Mouse (Mus musculus) thymus, postnatal 25 days (tissue): Measurements from ENCODE around the gene Esrrg.

Experiments
- DNase-seq: peaks from one replicate; pipeline ENCODE4 v3.0.0; 2022

Esrrg gene

DNA sequence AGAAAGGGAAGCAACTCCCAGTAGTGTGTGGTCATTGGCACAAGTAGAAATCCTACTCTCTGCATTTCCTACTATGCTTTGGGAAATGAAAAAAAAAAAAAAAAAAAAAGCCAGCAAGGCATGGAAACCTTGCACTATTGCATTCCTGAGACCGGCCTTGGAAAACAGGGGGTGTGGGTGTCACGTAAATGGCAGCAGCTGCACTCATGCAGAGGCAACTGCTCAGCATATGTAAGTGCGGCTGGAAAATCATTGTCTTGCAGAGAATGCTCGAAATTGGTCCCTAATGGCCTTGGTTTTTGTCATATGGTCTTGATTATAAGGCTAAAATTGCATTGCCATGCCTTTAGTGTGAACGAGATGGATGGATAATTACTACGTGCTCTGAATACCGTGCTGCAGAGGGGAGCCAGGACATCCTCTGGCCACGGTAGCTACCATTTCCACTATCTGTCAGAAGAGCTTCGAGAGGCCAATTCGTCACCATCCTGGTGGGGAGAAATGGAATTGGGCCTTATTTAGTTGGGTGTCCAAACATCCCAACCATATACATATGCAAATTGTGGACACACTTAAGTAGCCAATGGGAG lies 171.1 kb downstream of the Esrrg start:
- DNase-seq = no peak

GRCm38 (mm10) chr1:187785226-187785625 lies 176.6 kb downstream of the Esrrg start:
- no peak for DNase-seq

- no peak for DNase-seq
Observed at GRCm38 (mm10) chr1:187787055-187788016, 178.7 kb downstream of the Esrrg start.

DNA sequence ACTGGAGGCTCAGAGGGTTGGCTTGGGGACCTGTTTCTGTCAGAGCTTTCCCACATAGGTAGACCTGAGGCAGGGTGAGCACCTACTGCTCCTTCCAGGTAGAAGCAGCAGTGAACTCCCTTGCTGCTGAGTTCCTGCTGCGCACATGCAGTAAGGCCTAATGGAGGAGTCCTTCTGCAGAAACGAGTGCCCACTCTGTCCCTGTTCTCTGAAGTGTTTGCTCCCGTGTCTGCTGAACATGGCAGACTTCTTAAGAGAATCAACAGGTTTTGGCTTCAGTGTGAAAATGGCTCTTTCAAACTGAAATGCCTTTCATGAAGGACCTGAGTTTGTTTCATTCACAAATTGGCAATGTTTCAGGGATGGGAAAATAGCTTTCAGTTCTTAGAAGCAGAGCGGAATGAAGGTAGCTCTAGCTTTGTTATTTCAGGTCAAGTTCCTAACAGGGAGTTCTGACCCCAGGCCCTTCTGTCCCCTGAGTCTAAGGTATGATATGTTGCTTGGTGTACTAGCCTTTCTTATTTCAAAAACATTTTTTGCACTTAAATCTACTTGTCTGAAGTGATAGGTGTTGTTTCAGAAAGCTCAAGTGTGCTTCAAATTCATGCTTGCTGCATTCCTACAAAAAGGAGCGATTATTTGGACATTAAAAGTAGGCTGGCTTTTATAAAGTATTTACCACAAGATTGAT lies 185.8 kb downstream of the Esrrg start:
- no peak for DNase-seq

- no peak for DNase-seq
Observed at GRCm38 (mm10) chr1:187795551-187795950, 187.0 kb downstream of the Esrrg start.

- DNase-seq = no peak
Observed at GRCm38 (mm10) chr1:187799300-187799699, 190.7 kb downstream of the Esrrg start.

DNA sequence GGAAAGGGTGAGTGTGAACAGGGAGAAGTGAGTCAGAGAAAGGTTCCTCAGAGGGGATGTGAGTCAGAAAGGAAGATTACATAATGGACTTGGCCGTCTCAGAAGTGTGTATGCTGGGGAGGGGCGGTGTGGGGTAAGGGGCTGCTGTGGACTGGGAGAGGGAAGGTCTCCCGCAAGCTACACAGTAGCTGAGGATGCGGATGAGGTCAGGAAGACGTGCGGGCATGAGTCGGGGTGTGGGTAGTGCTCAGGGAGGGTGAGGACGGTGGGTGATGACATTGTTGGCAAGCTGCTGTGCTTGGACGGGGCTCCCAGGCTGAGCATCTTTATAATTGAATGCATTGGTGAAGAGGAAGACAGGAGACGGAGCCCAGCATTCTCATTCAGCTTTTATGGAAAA lies 192.2 kb downstream of the Esrrg start:
- DNase-seq = no peak

- no peak for DNase-seq
Observed at GRCm38 (mm10) chr1:187803566-187803965, 195.0 kb downstream of the Esrrg start.

- no peak for DNase-seq
Observed at GRCm38 (mm10) chr1:187803997-187804396, 195.4 kb downstream of the Esrrg start.

- DNase-seq = no peak
Observed at GRCm38 (mm10) chr1:187805001-187805400, 196.4 kb downstream of the Esrrg start.

DNA sequence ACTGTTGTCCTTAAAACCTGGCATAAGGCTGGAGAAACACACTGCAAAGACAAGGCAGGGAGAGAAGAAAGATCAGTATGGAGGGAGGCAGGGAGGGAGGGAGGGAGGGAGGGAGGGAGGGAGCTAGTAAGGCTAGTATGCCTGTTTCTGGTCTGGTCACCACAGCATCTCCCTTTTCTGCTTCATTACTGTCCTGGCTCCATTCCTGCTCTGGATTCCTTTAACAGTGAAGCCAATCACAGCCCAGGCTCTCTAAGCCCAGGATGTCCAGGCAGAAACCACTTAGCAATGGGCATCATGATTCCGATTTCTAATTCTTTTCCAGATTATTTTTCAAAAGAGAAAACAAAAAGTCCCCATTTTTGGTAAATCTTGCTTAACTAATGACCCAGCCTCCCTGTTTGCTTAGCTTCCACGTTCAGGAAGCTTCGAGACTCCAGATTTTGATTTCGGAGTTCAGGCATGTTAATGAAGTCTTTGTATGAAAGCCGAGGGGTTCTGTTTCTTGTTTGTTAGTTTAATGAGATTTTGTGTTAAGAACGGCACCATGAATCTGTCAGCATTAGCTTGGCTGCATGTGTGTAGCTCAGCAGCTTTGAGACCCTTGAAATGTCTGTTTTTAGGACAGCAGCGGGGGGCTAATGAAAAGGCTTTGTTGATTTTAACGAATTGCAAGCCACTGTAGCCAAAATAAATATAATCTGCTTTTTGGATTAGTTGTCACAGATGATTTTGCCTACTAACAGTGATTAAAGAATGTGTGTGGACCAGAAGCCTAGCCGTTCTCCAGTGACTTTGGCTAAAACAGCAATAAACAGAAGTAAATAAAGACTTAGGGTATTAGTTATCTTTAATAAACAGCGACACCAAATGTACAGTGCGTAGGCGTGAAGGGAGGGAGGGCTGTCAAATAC lies 199.1 kb downstream of the Esrrg start:
- no peak for DNase-seq

DNA sequence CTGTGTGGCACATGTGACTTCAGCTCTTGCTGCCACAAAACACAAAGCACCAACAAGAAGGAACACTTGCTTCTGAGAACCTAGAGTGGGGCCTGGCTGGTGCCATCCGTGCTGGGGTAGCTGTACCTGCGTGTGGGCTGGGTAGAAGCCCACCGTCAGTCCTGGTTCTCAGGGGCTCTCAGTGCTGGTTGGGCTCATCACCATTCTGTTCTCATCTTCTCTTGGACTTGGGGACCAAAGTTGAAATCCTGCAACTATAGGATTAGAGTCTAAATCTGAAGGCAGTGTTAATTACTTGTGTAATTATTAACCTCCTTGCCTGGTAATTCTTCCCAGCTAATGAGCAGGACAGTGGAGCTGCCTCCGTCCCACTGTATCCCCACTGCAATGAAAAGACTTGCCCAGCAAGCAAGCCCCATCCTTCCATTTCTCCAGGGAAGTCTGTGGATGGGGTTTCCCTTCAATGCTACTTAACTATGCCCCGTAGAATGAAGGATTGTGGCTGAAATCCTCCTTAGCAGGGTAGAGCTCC lies 199.9 kb downstream of the Esrrg start:
- DNase-seq = no peak

GRCm38 (mm10) chr1:187809546-187809945 lies 201.0 kb downstream of the Esrrg start:
- DNase-seq = no peak

- DNase-seq = no peak
Observed at GRCm38 (mm10) chr1:187819406-187819805, 210.8 kb downstream of the Esrrg start.

GRCm38 (mm10) chr1:187821368-187821811 lies 212.8 kb downstream of the Esrrg start:
- no peak for DNase-seq

DNA sequence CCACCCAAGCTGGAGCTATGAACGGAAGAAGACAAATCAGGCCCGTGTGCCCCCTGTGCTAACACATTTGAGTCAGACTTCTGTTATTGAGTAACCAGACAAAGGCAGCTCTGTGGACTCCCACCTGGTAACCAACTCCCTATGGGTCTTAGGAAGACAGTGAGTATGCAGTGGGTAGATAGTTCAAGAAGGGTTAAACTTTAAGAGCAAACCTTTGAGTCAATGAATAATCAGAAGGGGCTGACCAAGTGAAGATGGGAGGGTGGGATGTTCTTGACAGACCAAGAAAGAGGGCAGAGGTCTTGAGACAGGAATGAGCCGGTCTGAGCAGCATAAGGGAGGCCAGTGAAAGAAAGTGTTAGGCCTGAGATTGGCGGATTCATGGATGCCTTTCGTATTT lies 214.8 kb downstream of the Esrrg start:
- no peak for DNase-seq

GRCm38 (mm10) chr1:187825421-187826097 lies 217.0 kb downstream of the Esrrg start:
- no peak for DNase-seq

DNA sequence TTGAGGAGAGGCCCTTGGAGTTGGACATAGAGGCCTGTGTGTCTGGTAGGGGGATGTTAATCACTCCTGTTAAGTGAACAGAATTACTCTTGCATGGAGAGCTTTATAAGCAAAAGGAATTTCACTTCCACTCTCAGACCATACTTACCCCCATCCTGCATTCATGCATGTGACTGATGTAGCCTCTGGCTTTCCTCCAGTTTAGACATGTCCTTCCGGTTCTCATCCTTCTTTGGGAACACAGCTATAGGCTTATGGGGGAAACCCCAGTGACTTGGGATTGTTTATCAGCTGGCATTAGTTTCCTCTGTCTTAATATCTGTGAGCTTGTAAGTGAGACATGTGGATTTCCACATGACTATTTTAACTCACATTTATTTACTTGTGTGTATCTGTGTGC lies 217.5 kb downstream of the Esrrg start:
- DNase-seq = no peak

- DNase-seq = no peak
Observed at GRCm38 (mm10) chr1:187826869-187827268, 218.3 kb downstream of the Esrrg start.

DNA sequence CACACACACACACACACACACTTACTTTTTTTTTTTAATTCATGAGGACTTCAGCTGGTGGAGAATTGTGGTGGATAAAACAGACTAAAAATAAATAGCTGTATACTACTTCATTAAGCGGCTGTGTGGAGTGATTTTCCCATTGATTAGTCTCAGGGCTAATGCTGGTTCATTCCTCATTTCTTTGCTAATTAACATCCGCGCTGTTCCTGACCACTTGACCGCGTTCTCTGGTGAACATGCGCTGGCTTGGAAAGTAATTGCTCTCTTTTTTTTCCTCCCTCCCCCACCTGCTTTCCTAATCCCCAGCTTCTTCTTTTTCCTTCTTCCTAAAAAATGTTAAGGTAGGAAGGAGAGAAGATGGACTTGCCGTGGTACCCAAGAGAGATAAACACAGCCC lies 222.3 kb downstream of the Esrrg start:
- no peak for DNase-seq

DNA sequence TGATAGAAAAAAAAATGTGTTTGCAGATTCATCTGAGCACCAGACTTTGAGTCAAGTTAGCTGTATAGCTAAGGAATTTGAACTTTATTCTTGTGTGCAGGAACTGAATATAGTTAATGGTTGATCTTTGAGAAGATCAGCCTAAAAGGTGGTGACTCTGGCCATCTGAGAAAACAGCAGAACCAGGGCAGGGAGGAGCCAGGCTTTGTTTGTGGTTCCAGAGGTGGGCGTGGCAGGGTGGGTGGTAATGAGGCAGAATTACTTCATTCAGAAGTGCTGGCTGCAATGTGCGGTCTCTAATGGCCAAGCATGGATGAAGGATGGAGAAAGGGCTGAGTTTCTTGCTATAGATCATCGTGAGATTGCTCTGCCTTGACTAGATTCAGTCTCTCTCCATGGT lies 224.3 kb downstream of the Esrrg start:
- DNase-seq = no peak

GRCm38 (mm10) chr1:187834576-187834975 lies 226.0 kb downstream of the Esrrg start:
- no peak for DNase-seq
